Mouse (Mus musculus) ES-E14 (cell line): ENCODE results near the gene Safb2.

Experiments
- HCFC1 ChIP-seq: IDR thresholded peaks from 2 replicates; pipeline ENCODE4 v1.6.1; 2012; ENCODE audit warnings: low read length, inconsistent platforms, borderline replicate concordance; ENCODE audit not compliant: insufficient read depth
- MAFK ChIP-seq: IDR thresholded peaks from 2 replicates; pipeline ENCODE4 v1.6.1; 2014; ENCODE audit warnings: mild to moderate bottlenecking, low read depth, low read length, inconsistent platforms; ENCODE audit not compliant: insufficient read depth
- ZC3H11A ChIP-seq: IDR thresholded peaks from 2 replicates; pipeline ENCODE4 v1.6.1; 2012; ENCODE audit warnings: low read depth, mild to moderate bottlenecking, inconsistent platforms, low read length, borderline replicate concordance
- ZNF384 ChIP-seq: IDR thresholded peaks from 2 replicates; pipeline ENCODE4 v1.6.1; 2012; ENCODE audit warnings: low read depth, low read length, inconsistent platforms

GRCm38 (mm10) chr17:56551841-56552581 is 32.4 kb downstream of the Safb2 start:
- TF ChIP-seq MAFK (no peak), ZNF384 (no peak), HCFC1 (no peak), ZC3H11A (no peak)
